Mouse (Mus musculus): ENCODE results near the gene Ryr1.
A peak's percentile ranks its signal among the peaks of the same experiment; 100 is the strongest.
"Not testable (repeated sequence)": the region's sequence is repeated elsewhere in the genome, so short reads cannot be mapped to it uniquely, and the experiment has no call there.

Ryr1 gene

DNA sequence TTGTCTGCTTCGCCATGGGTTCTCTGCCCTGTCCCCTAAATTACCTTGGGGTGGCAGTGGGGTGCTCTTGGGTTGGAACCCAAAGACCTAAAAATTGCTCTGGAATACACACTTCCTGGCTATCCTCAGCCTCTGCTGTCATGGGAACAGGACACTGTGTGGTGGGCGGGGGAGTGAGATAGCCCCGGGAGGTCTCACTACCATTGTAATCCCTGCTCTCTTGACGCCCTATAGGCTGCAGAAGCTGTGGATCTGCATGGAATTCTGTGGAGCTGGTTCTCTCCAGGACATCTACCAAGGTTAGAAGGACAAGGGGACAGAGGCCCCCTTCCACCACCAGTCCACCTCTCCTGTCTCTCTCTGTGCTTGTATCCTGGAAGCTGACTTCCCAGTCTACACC lies 141.1 kb downstream of the Ryr1 start:
- DNase-seq: no peak

DNA sequence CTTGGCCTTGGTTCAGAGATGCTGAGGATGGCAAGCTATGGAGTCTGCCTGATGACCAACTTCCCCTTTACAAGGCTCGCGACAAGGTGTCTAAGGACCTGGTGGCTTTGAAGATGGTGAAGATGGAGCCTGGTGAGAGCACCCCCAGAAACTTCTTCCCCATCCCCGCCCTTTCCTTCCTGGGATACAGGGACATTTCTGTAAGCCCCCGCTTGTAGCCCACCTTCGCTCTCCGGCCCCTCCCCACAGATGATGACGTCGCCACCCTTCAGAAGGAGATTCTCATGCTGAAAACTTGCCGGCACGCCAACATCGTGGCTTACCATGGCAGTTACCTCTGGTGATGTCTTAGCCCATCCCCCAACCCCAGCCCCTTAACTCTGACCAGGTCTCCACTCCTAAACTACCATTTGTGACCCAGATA lies 141.8 kb downstream of the Ryr1 start:
- no peak for DNase-seq

DNA sequence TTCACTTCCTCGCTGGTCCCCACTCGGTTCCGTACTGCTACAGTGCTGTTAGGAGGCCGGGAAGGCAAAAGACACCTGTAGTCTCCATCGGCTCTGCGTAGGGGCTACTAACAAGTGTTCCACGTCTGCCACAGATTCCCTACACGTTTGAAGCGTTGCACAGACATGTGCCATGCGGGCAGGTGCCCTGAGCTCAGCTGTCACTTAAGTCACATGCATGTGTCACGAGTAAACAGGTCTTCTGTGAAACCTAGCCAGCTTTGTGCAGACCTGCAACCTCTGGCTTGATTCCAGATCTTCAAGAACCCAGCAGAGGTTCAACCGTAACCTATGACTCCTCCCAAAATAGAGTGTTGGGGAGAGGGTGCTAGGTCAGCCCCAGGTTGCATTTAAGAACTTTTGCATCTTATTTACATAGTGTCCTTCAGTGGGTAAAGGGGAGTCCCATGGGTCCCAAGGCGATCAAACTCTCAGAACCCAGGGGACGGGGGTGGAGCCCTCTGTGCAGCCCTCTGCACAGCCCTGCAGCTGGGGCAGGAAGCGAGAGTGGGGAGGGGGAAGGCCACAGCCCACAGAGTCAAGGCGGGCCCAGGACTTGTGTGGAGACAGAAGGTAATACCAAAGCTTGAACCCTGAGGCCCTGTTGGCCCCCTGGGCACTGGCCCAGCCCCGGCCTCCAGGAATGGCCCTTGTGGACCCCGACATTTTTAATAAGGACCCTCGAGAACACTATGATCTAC lies 142.5 kb downstream of the Ryr1 start:
- peak; percentile 38 for DNase-seq

DNA sequence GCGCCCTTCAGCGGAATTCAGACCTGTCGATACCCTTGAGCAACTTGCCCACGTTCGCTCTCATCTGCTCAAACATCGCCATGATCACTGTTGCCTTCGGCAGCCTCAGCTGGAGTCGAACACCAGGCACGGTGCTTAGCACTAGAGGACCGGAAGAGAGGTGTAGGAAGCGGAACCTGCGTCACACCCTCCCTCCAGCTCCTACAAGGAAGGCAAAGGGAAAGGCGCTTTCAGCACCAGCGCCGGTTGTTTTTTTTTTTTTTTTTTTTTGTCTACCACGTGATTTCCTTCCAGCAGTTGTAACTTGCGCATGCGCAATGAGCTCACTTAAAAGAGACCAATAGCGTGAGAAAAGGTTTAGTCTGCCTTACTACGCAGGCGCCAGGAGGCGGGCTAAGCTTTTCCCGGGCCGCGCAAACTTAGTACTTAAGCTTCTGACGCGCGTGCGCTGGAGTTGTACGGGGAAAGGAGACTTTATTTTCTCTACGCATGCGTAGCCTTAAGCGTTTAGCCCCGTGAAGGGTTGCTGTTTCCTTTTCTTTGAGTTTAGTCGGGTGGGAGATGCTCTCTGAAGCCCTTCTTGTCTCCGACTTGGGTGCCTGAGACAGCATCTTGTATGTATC lies 143.2 kb downstream of the Ryr1 start, which contains the start of the genes Eif3k and Map4k1:
Eif3k (minus strand) TSS at position 214 of the 623 bp plus-strand sequence.
Map4k1 (plus strand) TSS at position 400 of the 623 bp plus-strand sequence.
- DNase-seq: peak; percentile 98

DNA sequence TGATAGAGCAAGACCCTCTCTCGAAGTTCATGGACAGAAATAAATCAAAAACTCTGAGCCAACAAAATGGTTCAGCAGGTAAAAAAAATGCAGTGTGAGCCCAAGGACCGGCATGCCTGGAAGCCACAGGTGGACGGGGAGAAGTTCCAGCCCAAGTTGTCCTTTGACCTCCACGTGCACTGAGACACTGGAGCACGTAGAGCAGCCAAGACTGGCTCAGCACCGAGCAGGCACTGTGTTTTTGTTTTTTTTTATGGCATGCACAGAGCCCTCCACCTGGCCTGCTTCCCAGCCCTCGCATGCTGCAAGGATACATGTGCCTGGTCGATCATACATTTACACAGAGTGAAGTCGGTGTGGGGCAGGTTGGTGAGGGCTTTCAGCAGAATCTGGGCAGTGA lies 147.4 kb downstream of the Ryr1 start:
- no peak for DNase-seq

DNA sequence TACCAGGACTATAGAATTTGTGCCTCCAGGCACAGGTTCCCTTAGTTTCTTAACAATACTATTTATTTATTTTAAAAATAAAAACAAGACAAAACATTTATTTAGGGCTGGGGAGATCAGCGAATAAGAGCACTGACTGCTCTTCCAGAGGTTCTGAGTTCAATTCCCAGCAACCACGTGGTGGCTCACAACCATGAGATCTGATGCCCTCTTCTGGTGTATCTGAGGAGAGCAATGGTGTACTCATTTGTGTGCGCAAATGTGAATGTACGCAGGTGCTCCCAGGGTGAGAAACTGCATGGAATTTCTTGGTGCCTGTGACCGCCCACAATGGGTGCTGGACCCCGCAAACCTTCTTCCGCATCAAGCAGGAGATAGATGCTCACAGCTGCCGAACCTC lies 152.0 kb downstream of the Ryr1 start:
- no peak for DNase-seq

DNA sequence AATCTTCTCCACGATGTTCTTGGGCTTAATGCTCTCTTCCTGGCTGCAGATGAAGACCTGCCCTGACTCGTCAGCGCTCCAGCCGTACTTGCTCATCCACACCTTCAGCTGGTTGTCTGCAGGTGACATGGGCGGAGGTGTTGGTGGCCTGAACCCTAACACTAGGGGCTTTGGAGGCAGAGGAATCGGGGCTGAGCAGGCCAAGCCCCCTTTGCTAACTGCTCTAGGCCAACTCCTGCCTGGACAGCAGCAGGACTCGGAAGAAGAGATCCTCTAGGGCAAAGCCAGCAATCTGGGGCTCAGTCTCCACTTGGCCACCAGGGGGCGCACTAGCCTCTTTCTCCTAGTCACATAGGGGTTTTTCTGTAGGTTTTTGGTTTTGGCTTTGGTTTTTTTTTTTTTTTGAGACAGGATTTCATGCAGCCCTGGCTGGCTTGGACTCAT lies 152.4 kb downstream of the Ryr1 start:
- DNase-seq: peak; percentile 89

DNA sequence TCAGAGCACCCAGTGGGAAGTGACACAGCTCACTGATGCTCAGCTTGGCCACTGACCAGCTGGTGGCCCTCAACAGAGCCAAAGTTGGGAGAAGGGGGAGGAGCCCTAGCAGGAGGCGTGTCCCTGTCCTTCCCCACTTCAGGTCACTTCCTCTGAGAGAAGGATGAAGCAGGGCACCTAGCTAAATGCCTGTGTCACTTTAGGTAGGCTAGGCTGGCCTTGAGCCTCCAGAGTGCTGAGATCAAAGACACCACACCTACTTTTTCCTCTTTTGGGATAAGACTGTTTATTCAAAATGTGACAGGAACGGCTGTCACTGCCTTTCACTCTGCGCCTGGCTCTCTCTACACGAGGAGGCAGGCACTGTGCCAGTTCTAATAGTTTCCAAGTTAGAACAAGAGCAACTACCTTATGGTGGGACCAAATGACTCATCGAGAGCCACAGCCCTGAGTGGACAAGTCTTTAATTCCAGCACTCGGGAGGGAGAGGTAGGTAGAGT lies 153.2 kb downstream of the Ryr1 start:
- DNase-seq: peak; percentile 85

DNA sequence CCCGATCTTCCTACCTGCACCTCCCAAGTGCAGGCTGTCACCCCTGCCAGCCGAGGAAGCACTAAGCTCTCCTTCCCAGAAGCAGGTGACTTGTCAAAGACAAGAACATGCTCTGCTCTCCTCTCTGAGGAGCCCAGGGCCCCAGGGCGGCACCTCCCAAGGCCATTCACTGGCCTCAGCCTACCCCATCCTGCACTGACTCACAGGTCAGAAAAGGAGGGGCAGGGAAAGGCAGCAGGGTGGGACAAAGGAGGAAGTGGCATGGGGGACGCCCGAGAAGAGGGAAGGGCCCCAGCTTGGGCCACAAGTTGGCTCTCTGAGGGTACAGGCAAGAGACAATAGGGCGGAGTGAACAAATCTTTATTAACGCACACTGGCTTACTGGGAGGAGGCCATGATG lies 153.9 kb downstream of the Ryr1 start:
- DNase-seq: no peak

DNA sequence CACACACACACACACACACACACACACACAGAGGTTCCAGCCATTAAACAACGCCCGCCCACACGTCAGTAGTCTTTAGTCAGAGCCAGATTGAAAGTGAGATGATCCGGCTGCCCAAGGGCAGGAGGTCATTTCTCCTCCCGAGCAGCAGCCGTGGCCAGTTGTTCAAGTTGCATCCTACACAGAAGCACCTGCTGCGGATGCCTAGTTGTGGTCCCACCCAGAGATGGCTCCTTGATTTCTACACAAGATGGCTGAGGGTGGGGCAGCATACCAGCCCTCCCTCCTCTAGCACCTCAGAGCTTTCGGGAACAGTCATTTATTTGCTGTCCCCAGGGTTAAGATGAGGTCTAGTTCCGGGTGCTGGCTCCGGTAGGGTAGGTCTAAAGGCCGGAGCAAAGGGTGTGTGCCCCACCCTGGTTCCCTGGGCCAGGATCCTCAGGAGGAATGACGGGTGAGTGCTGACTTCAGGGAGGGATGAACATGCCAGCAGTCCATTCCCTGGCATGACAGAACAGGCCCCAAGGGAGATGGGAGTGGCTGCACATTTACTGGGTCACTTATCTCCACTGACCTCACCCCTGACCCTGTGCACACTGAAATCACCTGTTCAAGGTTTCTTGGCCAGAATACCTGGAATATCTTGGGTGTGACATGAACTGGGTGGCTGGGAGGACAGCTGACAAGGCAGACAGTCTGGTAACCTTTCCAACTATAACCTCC lies 155.1 kb downstream of the Ryr1 start:
- DNase-seq: no peak

DNA sequence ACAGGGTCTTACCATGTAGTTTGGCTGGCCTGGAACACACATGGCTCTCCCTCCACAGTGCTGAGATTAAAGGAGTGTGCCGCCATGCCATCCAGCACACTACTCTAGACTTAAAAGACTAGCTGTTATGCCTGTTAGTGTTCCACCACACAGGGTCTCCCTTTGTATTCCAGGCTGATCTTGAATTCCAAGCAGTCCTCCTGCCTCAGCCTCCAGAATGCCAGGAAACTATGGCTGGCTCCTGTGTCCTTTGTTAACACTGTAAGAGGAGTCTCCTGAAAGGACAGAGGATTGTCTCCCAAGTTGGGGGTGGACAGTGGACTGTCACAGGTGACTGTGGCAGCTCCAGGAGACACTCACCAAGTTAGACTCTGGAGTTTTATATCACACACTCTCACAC lies 155.7 kb downstream of the Ryr1 start:
- DNase-seq: no peak

DNA sequence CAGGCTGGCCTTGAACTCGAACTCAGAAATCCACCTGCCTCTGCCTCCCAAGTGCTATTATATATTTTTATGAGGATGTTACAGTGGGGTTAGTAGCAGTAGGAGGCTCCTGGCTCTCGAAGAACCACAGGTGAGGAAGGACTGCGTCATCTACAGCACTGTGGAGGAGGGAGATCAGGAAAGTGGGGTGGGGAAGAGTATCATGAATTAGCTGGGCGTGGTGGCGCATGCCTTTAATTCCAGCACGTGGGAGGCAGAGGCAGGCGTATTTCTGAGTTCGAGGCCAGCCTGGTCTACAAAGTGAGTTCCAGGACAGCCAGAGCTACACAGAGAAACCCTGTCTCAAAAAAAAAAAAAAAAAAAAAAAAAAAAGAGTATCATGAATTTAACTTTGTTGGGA lies 156.9 kb downstream of the Ryr1 start:
- not testable (repeated sequence) for DNase-seq

DNA sequence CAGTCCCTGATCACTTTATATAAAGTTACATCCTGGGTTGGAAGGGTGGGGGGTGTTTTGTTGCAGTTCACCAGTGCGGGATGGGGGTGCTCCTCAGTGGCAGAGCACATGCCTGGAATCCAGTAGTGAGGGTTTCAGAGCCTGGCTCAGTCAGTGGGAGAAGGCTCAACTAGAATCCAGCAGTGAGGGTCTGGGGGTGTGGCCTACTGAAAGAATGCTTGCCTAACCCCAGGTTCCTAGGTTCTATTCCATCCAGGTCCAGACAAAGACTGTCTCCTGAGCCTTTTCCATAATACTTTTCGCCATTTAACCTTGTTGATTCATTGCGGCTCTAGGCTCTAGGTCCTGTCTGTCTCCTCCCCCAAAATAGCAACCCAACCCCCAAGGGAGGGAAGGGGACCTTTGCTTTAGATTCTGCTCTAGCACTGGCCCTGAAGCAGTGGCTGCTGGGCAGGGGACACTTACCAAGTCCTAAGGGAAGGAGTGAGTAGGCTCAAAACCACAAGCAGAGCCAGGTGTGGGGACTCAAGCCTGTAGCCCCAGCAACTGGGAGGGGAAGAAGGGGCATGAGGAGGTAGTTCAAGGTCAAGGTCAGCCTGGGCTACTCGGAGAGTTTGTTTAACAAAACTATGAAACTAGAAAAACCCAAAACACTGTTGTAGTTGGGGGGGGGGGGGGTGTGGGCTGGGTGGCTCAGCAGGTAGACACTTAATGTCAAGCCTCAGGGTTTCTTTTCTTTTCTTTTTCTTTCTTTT lies 158.1 kb downstream of the Ryr1 start:
- no peak for DNase-seq

DNA sequence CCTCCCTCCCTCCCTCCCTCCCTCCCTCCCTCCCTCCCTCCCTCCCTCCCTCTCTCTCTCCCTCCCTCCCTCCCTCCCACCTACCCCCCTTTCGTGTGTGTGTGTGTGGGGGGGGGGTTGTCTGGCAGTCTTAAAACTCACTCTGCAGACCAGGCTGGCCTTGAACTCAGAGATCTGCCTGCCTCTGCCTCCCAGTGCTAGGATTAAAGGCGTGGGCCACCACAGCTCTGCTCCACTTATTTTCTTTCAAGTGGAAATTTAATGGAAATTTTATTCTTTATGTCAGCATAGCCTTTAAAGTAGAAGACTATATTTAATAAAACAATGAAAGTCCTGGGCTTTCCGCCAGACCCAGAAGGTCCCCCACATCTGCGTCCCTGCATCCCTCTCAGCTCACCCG lies 158.8 kb downstream of the Ryr1 start:
- no peak for DNase-seq

DNA sequence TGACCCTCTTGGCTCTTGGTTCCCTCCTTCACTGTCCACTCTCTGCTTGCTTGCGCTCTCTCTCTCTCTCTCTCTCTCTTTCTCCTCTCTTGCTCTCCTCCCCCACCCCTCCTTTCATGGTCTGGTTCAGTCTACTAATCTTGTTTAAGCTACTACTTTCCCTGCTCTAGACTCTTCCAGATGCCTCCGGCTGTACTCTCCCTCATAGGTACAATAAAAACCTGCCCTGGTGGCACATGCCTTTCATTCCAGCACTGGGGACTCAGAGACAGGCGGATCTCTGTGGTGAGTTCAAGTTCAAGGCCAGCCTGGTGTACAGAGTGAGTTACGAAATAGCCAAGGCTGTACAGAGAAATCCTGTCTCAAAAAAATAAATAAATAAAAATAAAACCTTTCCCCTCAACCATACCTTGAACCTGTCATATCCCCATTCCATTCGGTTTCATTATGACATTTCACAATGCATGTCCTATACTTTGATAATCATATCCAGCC lies 159.6 kb downstream of the Ryr1 start:
- DNase-seq: no peak

DNA sequence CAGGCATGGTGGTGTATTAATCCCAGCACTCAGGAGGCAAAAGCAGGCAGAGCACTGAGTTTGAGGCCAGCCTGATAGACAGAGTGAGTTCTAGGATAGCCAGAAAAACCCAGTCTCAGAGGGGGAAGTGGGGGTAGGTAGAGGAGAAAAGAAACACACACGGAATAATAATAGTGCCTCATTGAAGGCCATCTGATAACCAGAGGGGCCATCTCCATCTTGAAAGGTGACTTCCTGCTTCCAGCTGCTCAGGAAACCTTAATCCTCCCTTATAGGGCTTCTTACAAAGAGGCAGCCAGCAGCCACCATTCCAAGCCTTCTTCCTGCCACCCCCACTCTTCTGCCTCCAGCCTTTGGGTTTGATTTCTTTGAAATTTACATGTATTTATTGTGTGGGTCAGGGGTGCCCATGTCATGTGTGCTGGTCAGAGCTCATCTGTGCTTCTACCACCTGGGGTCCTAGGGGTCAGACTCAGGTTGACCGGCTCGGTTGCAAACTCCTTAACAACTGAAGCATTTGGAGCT lies 161.5 kb downstream of the Ryr1 start:
- no peak for DNase-seq

DNA sequence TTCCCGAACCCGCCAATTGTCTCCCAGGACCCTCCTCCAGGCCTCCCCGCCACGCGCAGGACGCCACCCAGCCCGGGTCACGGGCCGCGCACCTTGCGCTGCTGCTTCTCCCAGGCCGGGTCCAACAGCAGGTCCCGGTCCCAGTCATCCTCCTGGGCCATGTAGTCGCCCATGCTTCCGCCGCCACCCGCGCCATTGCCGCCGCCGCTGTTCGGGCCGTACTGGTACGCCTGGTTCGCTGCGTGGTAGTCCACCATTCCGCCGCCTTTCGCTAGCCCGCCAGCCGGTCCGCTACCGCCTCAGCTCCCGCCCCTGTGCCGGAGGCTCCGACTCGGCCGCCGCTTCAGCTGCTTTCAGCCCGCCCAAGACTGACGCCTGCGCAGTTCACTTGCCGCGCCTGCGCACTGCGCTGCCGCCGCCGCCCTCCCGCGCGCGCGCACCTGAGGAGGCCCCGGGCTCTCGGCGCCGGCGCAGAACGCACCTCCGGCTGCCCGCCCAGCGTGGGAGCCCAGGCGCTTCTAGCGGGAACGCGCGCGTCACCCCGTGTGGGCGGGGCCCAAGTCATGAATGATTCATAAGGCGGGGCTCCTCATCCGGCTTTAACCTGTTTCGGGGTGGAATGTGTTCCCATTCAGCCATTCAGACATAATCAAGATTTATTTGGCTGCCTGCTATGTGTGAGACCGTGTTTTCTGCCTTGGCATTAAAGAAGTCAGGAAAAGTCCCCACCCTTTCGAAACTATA lies 162.9 kb downstream of the Ryr1 start, which contains the start of gene Actn4:
Actn4 (minus strand) TSS at position 414 of the 744 bp plus-strand sequence.
- peak; percentile 99 for DNase-seq

DNA sequence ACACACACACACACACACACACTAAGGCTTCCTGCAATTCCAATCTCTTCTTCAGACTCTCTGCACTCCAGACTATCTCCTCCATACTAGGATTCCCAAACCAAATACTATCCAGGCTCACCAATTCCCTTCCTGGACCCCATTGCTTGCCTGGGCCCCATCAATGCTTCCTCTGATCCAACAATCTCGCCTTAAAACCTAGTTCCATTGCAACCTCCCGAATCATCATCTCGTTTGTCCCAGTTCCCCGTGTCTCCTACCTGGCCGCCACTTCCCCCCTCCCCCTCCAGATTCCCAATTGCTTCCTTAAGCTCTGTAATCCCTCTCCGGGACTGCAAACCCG lies 163.4 kb downstream of the Ryr1 start:
- no peak for DNase-seq

DNA sequence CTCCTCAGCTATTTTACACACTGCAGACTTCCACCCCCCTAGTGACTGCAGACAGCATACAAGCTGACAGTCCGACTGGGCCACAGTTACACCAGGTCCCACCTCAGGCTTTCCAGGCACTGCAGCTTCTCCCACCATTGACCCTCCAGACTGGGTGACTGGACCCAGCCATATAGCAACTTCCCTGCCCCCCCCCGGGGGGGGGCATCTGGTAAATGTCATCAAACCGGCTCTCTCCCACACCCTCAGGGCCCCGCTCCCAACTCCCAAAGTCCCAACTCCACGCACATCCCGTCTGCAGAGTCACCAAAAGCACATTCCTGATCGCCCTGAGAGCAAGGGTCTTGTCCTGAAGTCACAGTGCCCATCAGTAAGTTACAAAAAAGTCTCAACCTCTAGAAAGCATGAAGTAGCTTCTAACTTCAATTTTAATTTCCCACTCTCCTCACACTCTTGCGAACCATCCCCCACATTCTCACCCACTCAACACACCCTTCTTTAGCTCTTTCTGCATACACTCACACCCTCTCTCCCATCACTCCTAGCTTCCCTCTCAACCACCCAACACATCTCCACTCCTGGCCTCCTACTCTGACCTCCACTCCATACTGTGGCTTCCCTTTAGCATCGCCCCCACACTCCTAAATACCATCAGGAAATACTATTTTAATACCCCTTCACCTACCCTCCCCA lies 164.5 kb downstream of the Ryr1 start:
- no peak for DNase-seq

DNA sequence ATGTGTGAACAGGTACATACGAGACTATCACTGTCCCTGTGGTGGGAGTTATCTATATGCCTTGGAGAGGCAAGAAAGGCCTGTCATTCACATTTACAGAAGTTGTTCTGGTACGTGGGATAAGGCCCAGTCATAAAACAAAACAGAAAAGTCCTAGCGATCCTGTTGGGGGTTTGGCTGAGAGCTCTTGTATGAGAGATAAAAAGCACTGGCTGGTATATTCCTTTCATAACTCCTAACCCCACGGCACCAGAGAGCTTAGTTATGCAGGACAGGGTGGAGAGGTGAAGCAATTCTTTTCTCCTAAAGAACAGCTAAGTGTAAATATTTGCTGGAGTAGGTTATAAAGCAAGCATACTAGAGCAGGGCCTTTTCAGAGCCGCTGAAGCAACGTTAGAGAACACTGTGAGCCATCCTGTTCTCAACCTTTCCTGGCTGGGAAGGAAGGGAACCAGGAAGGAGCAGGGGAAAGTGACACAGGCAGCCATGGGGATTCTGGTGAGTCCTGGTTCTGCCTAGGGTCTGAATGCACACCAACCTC lies 165.4 kb downstream of the Ryr1 start:
- DNase-seq: peak; percentile 63

DNA sequence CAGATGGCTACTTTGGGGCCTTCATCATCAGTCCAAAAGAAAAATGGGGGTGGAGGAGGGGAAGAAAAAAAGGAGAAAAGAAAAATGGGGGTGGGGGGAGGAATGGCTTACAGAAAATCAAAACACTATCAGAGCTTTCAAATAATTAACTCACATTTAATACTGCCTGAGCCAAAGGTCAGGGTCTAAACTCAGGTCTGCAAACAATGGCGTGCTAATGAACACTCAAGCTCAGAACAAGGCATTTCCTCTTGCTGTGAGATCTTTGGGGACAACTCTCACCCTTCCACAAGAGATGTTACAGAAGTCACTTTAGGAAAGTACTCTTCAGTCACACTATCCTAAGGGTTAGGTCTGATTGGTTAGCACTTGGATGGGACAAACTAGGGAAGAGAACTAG lies 166.2 kb downstream of the Ryr1 start:
- no peak for DNase-seq

Data from lung, postnatal 14 days (tissue).